Mouse (Mus musculus) adipocyte (in vitro differentiated cells): ENCODE data around the gene Chml.

Source experiments
- DNase-seq: peaks from one replicate; pipeline ENCODE4 v3.0.0-alpha.2; 2016; ENCODE audit warnings: low spot score

Gene Chml

GRCm38 (mm10) chr1:175692246-175692996 lies at the start of gene Chml, which contains the start of gene Opn3:
Chml (minus strand) TSS chr1:175692901.
Opn3 (minus strand) TSS chr1:175692776.
- peak; percentile 98 for DNase-seq

DNA sequence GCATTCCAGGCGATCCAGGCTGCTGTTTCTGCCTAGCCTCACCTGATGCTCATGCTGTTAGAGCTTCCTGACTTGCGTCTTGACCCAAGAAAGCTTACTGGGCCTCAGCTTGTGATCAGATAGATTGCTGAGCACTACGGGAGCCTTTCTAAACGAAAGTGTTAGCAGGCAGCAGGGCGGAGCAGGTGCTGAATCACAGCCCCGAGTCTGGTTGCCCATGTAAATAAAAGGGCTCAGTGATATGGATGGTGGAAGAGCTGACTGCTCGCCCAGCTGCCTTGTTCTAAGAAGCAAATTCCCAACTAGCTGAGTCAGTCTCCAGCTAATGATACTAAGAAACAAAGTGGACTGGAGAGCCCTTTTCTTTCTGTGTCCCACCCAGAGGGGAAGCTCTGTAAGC lies 33.1 kb upstream of the Chml start:
- DNase-seq: no peak

- DNase-seq: no peak
These were observed 24.1 kb upstream of the Chml start for GRCm38 (mm10) chr1:175716832-175717231.

DNA sequence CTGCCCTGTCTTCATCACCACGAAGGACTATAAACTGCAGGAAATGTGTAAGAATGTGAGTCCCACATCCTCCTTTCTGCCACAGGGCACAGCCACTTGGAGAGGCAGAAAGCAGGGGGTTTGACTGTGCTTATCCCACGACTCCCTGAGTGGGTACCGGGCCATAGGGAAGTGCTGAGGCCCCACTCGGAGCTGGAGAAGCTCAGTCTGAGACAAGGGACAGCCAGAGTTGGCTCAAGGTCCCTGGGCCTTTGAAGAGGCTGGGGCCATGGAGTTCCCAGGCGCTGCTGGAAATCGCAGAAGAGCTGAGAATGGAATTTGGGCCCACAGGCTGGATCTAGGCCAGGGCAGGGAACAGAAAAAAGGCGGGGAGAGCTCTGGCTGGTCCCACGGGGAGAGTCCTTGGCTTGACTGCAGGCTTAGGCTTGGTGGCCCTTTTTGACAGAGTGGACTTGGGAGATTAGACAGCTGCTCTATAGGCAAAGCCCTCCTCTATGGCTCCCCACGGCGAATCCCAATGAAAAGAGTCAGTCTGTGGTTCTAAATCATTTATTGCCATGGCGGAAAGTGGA lies 19.7 kb upstream of the Chml start:
- DNase-seq: no peak

GRCm38 (mm10) chr1:175708013-175708412 lies 15.3 kb upstream of the Chml start:
- no peak for DNase-seq

DNA sequence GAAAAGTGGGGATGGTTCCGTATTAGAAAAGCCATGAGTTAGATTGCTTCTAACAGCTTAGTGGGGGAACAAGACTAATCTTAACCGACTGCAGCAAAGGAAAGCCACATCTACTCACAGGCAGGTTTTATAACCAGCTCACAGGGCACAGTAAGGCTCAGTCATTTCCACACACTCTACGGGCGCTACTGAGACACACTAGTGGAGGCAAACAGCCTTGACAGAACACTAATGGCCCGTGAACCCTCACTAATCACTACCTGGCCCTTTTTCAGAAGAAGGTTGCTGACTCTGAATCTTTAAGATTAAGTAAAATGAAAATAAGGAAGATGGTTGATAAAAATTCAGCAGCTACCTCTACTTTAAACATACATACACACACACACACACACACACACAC lies 14.9 kb upstream of the Chml start:
- DNase-seq: no peak

DNA sequence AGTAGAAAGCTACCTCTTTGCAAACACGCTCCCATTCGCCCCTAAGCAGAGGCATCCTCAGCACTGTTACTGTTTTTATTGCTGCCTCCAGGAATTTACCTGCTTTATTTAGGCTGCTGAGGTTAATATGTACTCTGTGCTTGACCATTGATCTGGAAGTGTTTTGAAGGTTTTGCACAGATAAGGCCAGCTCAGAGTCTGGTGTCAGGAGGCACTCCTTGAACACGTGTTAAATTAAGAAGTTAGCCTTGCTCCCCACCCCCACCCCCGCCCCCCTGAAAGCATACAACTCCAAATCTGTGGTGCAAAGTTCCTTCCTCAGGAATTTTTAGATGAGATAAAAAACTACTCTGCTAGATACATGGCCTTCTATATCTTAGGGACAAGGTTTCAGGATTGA lies 8.4 kb upstream of the Chml start:
- no peak for DNase-seq

GRCm38 (mm10) chr1:175699796-175700195 lies 7.1 kb upstream of the Chml start:
- DNase-seq: no peak

DNA sequence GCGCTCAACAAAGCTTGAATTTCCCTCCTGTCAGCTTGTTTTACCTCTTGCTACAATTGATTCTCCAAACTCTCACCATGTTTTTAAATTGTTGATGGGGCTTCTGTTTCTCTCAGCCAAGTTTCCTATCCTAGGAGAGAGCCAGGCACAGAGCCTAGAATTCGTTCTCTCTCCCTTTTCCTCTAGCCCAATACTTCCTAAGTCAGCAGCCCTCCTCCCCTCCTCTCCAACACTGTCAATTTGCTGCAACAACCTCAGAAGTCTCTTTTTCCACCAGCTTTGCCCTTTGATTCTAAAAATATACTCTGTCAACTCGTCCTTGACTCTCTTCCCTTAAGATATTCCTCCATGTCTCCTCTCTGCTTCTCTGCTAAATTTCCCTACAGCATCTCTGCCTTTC lies 6.7 kb upstream of the Chml start:
- DNase-seq: no peak

DNA sequence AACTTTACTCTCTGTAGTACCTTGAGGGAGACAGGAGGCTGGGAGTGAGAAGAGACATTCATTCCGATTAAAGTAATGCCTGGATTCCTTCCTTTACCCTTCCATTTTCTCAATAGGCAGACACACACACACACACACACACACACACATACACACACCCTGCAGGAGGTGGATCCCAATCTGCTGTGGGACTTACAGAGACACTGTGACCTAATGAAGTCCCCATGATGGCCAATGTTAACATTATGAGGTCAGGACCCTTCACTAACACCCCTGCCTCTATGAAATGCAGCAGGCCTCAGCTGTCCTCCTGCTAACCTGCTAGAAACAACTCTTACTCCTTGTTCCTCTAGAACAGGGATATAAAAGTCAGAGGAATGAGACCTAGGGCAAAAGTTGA lies 5.6 kb upstream of the Chml start, which contains the start of gene Wdr64:
Gene Wdr64 (plus strand): TSS at position 301 of the 400 bp plus-strand sequence.
- DNase-seq: no peak

- DNase-seq: no peak
These were observed 794 bp upstream of the Chml start for GRCm38 (mm10) chr1:175693429-175693960.

- DNase-seq: no peak
These were observed 278 bp upstream of the Chml start for GRCm38 (mm10) chr1:175692997-175693361.

DNA sequence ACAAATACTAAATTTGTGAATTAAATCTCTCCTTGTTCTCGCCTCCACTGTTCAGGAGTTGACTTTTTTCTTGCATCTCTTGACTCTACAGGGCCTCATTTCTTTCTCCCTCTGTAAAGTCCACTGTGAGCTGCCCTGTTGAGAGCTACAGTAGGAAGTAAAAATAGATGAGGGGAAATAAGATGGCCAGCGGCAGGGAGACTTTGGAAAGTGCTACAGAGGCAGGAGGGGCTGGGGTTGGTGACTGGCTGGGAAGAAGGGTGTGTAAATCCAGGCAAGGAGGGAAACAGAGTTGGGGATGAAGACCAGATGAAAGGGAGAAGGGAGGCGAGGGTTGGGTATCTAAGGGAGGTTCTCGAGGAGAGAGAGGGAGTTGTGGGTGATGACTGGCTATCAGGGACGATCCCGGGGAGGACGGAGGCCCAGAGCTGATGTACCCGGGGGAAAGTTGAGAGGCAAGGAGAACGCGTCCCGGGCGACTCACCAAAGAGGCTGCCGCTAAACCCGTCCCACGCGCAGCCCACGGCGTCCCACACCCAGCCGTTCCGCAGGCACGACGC lies 935 bp downstream of the Chml start:
- peak; percentile 35 for DNase-seq

GRCm38 (mm10) chr1:175680995-175681394 lies 11.7 kb downstream of the Chml start:
- DNase-seq: no peak

DNA sequence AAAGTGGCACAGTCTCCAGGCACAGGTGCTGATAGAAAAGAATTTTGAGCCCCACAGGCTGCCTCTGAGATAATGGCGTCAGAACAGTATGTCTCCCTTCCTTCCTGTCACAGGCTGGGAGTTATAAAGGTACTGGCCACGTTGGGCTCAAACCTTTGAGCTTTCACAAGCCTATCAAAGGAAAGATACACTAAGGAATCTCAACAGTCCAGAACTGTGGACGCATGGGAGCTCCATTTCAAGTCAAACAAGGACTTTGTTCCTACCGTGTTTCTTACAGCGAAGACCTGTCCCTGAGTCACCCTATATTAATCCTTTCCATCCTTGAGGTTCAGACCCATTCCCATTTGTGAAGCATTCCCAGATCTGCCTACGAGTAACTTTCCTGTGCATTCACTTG lies 15.2 kb downstream of the Chml start:
- no peak for DNase-seq

- DNase-seq: no peak
These were observed 17.6 kb downstream of the Chml start for GRCm38 (mm10) chr1:175675116-175675515.

- peak; percentile 52 for DNase-seq
These were observed 19.0 kb downstream of the Chml start for GRCm38 (mm10) chr1:175673563-175674325.

GRCm38 (mm10) chr1:175671626-175672025 lies 21.1 kb downstream of the Chml start:
- peak; percentile 42 for DNase-seq

- no peak for DNase-seq
These were observed 22.7 kb downstream of the Chml start for GRCm38 (mm10) chr1:175670042-175670441.

DNA sequence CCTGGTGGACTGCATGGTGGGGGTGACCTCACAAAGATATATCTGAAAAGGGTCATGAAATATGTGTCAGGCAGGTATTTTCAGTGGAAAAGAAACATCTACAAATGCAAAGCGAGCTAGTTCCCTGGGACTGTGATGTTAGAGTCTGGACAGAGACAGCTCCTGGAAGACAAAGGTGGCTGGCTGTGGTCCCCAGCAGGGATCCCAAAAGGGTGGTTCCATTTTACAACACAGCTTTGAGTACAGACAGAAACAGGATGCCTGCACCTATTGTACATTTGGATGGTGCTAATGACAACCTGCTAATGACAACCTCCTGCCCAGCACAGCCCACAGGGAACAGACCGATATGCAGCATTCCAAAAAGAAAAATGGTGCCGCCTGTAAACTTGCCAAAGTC lies 23.2 kb downstream of the Chml start:
- DNase-seq: no peak

DNA sequence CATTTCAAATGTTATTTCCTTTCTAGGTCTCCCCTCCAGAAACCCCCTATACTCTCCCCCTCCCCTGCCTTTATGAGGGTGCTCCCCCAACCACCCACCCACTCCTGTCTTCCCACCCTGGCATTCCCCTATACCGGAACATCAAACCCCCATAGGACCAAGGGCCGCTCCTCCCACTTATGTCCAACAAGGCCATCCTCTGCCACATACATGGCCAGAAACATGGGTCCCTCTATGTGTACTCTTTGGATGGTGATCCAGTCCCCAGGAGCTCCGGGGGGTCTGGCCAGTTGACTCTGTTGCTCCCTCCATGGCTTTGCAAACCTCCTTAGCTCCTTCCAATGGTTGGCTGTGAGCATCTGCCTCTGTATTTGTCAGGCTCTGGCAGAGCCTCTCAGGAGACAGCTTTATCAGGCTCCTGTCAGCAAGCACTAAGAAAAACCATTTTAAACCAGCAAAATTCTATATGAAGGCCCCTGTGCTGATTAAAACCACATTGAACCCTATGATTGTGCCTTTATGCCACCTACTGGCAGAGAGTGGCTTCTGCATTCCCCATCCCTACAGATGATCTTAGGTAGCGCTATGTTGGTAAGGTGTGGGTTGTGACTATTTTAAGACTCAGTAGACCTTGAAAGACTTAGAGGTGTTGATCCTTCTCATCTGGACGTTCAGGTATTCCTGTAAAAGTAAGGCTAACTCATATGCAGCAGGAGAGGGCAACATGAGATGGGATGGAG lies 23.9 kb downstream of the Chml start:
- peak; percentile 48 for DNase-seq

DNA sequence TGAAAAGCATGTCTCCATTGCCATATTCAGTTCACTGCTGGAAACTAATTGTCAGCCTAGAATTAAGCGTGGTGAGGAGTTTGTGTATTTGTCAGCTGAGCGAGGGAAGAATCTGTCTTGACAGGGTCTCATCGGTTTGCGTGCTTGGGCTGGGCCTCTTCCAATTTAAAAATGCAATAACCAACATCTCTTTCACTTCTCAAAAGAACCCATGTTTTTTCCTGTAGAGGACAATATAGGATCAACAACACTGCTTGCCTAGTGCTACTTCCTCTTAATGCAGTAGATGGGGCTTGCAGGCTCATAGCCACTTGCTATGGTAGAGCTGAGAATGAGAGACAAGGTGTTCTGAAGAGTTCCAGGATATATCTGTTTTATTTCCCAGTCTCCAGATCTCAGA lies 32.8 kb downstream of the Chml start:
- DNase-seq: no peak
